Mouse (Mus musculus) ES-E14 (cell line): ENCODE data around the gene Tmem9b. TPM values are rescaled to one million over a fixed set of nuclear protein-coding genes. Genes with fewer than 3 reads are reported as not detected.

Experiments used
- DNase-seq: peaks from one replicate; pipeline ENCODE4 v3.0.0-alpha.2; 2013; ENCODE audit warnings: low read depth, low spot score
- H3K27ac ChIP-seq: 2 replicates; pipeline ENCODE4 v1.5.1; 2012; ENCODE audit warnings: low read depth, mild to moderate bottlenecking, low read length, moderate library complexity, mixed read lengths; ENCODE audit not compliant: poor library complexity, insufficient read depth, severe bottlenecking
- H3K36me3 ChIP-seq: 2 replicates; pipeline ENCODE4 v1.6.1; 2012; ENCODE audit warnings: mild to moderate bottlenecking, low read length, moderate library complexity, mixed read lengths; ENCODE audit not compliant: control insufficient read depth, poor library complexity, insufficient read depth, severe bottlenecking
- H3K4me1 ChIP-seq, 2 experiments: fragments of 150-350 bp in 1 of 2; sonication (generic) in 1 of 2; 2 replicates each; pipeline ENCODE4 v1.6.1; 2012; ENCODE audit warnings: low read length in 2 of 2, mild to moderate bottlenecking in 1 of 2, mixed read lengths in 1 of 2; ENCODE audit not compliant: control insufficient read depth in 2 of 2, insufficient read depth in 2 of 2, poor library complexity in 1 of 2
- H3K4me3 ChIP-seq, 2 experiments: fragments of 150-350 bp in 1 of 2; sonication (generic) in 1 of 2; 2 replicates each; pipeline ENCODE4 v1.5.1; 2012; ENCODE audit warnings: low read length in 2 of 2, low read depth in 1 of 2, mild to moderate bottlenecking in 1 of 2, mixed read lengths in 1 of 2; ENCODE audit not compliant: insufficient read depth in 1 of 2, poor library complexity in 1 of 2, severe bottlenecking in 1 of 2
- H3K9ac ChIP-seq: 2 replicates; pipeline ENCODE4 v1.6.1; 2012; ENCODE audit warnings: low read depth, mild to moderate bottlenecking, low read length, mixed read lengths; ENCODE audit not compliant: poor library complexity, insufficient read depth, severe bottlenecking
- H3K9me3 ChIP-seq: fragments of 150-350 bp; sonication (generic); 2 replicates; pipeline ENCODE4 v1.6.1; 2012; ENCODE audit warnings: low read depth, mild to moderate bottlenecking, low read length; ENCODE audit not compliant: control insufficient read depth, insufficient read depth
- CHD2 ChIP-seq: IDR thresholded peaks from 2 replicates; pipeline ENCODE4 v1.6.1; 2014; ENCODE audit warnings: mild to moderate bottlenecking, low read depth, low read length, inconsistent platforms
- HCFC1 ChIP-seq: IDR thresholded peaks from 2 replicates; pipeline ENCODE4 v1.6.1; 2012; ENCODE audit warnings: low read length, inconsistent platforms, borderline replicate concordance; ENCODE audit not compliant: insufficient read depth
- MAFK ChIP-seq: IDR thresholded peaks from 2 replicates; pipeline ENCODE4 v1.6.1; 2014; ENCODE audit warnings: mild to moderate bottlenecking, low read depth, low read length, inconsistent platforms; ENCODE audit not compliant: insufficient read depth
- ZC3H11A ChIP-seq: IDR thresholded peaks from 2 replicates; pipeline ENCODE4 v1.6.1; 2012; ENCODE audit warnings: low read depth, mild to moderate bottlenecking, inconsistent platforms, low read length, borderline replicate concordance
- ZNF384 ChIP-seq: IDR thresholded peaks from 2 replicates; pipeline ENCODE4 v1.6.1; 2012; ENCODE audit warnings: low read depth, low read length, inconsistent platforms
- in situ Hi-C, 2 experiments: fragments of 600-800 bp; cut with MboI; formaldehyde crosslinking; loops; one replicate each; pipeline ENCODE4 v1.15.1; 2025; ENCODE audit warnings: low sequenced_read_pairs in 2 of 2, inconsistent platforms in 1 of 2; ENCODE audit not compliant: unreplicated experiment in 2 of 2
- total RNA-seq: library from RNA; depleted of rRNA; stranded (reverse); fragments of 300-350 nt; gene quantifications from 2 replicates; pipeline ENCODE4 v1.2.3, GENCODE M21; 2012

The Tmem9b gene
- total RNA-seq, 1 experiment, result 17.2 TPM

DNA sequence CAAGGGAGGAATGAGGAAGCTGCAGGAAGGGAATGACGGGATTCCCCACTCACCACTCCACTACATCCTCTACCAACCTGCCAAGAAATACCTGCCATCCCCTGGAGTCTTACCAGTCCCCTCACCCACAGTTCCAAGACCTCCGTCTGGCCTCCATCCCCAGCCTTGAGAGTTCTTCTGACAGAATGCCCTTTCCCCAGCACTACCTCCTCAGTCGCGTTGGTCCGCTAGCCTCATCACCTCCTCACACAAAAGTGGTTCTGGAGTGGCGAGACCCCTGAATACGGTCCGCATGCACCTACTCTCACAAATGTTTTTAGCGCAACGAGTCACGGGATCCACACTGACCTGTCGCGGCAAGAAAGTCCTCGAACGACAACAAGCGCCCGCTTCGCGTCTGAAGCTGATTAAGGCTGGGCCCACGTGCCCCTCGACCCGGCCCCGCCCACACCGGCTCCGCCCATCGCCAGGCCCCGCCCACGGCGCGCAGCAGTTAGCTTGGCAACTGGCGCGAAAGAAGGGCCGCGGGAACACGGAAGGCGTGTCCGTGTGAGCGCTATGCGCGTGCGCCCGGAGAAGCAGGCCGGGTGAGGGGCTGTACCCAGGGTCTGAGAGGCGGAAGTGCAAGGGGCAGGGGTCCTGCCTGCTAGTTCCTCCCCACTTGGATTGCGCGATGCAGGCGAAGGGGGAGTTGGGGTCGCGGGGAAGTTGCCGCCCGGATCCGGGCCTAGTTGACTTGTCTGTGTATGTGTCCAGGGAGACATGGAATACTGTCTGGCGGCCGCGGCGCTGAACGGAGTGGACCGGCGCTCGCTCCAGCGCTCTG, 49.3 kb downstream of the Tmem9b start, which contains the start of the genes St5 and Akip1:
St5 (minus strand) TSS at position 416 of the 826 bp plus-strand sequence.
Akip1 (plus strand) TSS at position 501 of the 826 bp plus-strand sequence.
- TF ChIP-seq HCFC1 (peak; percentile 65), CHD2 (peak; percentile 45; the same call in 1 of the 2 replicates), ZC3H11A (no peak)
- Histone ChIP-seq H3K27ac (peak within 1 kb of the TSS; percentile 45; the same call in 1 of the 2 replicates), H3K4me3 (peak within 1 kb of the TSS; percentile 82 to 89), H3K36me3 (peaks cover 2% of the 10 kb centered on the region; the same call in 1 of the 2 replicates), H3K9me3 (no peaks in the 10 kb centered on the region; the same call in 1 of the 2 replicates), H3K9ac (peak within 1 kb of the TSS; percentile 86), H3K4me1 (peaks cover 3 to 4% of the 10 kb centered on the region in 2 experiments; a peak in 2 of 4 replicates)
- DNase-seq, result peak; percentile 89
- in situ Hi-C loops, result no loop called here

DNA sequence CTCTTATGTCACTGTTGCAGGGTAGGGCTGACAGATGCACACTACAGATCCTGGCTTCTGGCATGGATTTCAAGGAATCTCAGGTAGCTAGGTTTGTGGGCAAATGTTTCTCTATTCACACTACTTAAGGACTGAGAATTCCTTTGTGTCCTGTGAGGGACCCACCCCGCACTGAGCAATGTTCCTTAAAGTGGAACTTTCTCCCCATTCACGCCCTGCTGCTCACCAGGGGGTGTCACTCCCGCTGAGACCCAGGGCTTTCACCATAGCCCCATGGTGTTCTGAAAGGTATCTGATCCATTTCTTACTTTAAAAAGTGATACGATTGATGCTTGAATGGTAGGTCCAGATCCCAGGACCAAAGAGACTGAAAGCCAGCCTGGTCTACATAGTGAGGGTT, 50.0 kb downstream of the Tmem9b start:
- TF ChIP-seq HCFC1, result no peak
- no peak for TF ChIP-seq ZC3H11A
- TF ChIP-seq ZNF384, result no peak
- no peak for TF ChIP-seq CHD2
- no peak for TF ChIP-seq MAFK
- Histone ChIP-seq H3K27ac (no peak overlapping the region), H3K9me3 (no peaks in the 10 kb centered on the region; the same call in 1 of the 2 replicates), H3K9ac (0 out of 2 replicates have a peak overlapping the region, but pooled peaks have one; percentile 30), H3K4me1 (peaks cover 3 to 9% of the 10 kb centered on the region in 2 experiments; a peak in 2 of 4 replicates), H3K4me3 (peak overlapping the region; percentile 64 to 89), H3K36me3 (peaks cover 2% of the 10 kb centered on the region; the same call in 1 of the 2 replicates)
- DNase-seq, result no peak
- in situ Hi-C loops, result no loop called here

DNA sequence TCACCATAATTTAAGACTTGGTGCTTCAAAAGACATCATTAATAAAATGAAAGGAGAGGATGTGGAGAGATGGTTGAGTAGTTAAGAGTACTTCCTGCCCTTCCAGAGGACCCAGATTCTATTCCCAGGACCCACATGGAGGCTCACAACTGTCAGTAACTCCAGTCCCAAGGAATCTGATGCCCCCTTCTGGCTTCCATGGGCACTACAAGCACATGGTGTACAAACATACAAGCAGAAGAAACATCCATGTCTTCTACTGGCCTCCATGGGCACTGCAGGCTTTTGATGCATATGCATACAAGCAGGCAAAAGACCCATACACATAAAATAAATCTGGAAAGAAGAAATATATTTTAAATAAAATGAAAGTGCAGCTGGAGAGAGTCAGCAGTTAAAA, 52.5 kb downstream of the Tmem9b start:
- Histone ChIP-seq H3K4me1 (peaks cover 6 to 9% of the 10 kb centered on the region in 2 experiments; a peak in 3 of 4 replicates), H3K4me3 (no peak overlapping the region), H3K9ac (no peak overlapping the region), H3K36me3 (no peaks in the 10 kb centered on the region), H3K9me3 (no peaks in the 10 kb centered on the region; the same call in 1 of the 2 replicates), H3K27ac (no peak overlapping the region)
- in situ Hi-C loops, result no loop called here
- DNase-seq, result peak; percentile 58
- no peak for TF ChIP-seq CHD2
- TF ChIP-seq HCFC1, result no peak
- no peak for TF ChIP-seq ZNF384
- TF ChIP-seq ZC3H11A, result no peak
- no peak for TF ChIP-seq MAFK

DNA sequence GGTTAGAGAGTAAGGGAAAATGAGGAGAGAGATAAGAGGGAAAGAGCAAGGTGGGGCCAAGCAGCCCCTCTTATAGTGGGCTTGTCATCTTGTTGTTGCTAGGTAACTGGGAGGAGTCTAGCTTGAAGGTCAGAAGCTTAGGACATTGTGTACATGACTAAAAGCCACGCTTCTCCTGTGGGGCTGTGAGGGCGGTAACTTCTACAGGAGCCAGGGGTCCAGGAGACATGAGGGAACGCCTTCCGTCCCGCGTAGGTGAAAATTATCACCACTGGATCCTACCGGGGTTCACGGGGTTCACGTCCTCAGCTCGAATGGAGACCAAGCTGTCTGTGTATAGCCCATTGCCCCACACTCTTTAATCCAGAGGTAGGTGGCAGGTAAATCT, 57.3 kb downstream of the Tmem9b start:
- no peak for DNase-seq
- no peak overlapping the region; the same call in 1 of the 2 replicates for H3K9ac ChIP-seq
- H3K4me1 ChIP-seq, result peaks cover 3 to 5% of the 10 kb centered on the region in 2 experiments; a peak in 2 of 4 replicates
- H3K4me3 ChIP-seq, result peak overlapping the region; percentile 1 to 22; a peak in 1 of 4 replicates
- H3K9me3 ChIP-seq, result no peaks in the 10 kb centered on the region
- in situ Hi-C loops, result no loop called here
- TF ChIP-seq ZNF384, result no peak
- TF ChIP-seq HCFC1, result no peak
- no peaks in the 10 kb centered on the region for H3K36me3 ChIP-seq
- H3K27ac ChIP-seq, result peak overlapping the region; percentile 82; the same call in 1 of the 2 replicates
